Mouse (Mus musculus) c-Kit-positive CD71-positive TER-119-negative erythroid progenitor cells, embryonic 14.5 days (primary cell): ENCODE results near the gene Zscan12.

Experiments used
- DNase-seq: peaks from one replicate; pipeline ENCODE4 v3.0.0-alpha.2; 2013; ENCODE audit warnings: low read depth

Gene Zscan12

DNA sequence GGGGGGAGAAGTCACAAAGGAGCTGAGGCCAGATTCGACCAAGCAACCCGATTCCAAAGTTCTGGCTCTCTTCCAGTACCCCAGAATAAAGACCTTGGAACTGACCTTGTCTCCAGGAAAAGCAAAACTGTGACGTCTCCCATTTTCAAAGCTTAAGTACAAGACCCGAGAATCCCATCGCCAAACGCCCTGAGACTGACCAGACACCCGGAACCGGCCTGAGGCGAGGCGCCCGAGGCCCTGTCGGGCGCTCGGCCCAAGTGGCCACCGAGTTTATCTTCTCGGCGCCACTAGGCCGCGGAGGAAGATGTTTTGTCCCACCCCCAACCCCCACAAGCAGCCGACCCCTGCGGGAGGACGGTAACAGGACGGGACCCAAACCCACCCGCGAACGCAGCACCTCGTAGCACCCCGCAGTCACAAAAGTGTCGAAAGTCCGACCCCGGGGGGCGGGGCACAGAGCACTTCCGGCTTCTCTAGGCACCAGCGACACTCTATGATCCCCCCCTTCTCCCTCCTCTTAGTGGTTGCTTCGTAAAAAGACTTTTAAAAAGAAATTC lies 39.7 kb downstream of the Zscan12 start, which contains the start of gene Zkscan3:
Gene Zkscan3, minus strand, starts transcription at position 469 of the 560 bp plus-strand sequence.
- DNase-seq = peak; percentile 75

DNA sequence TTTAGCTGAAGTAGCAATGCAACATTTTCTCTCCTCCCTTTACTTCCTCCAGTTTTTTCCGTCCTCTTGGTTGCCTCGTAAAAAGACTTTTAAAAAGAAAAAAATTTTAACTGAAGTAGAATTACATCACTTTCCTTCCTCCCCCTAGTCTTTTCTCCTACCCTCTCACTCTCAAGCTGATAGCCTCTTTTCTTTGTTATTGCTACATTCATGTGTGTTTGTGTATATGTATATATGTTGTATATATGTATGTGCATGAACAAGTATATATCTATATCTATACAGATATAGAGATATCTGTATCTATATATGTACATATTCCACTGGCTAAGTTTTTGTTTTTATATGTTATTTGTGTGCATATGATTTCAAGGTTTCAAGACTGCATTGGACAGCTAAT lies 40.2 kb downstream of the Zscan12 start:
- no peak for DNase-seq

DNA sequence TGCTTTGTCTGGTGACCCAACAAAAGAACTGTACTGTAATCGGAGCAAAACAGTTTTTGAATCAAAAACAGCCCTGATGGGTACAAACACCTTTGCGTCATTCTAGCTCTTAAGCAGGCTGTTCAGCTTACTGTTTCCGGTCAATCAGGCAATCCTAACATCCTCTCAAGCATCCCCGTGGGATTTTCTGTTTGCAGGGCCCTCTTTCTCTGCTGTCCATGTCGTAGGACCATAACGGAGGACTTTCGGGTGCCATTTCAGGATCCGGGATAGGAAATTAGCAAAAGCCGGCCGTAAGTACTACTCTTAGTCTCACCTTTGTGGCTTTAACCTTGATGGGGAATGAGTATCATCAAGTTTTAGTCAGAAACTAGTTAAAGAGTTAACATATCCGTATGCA lies 44.7 kb downstream of the Zscan12 start:
- no peak for DNase-seq

DNA sequence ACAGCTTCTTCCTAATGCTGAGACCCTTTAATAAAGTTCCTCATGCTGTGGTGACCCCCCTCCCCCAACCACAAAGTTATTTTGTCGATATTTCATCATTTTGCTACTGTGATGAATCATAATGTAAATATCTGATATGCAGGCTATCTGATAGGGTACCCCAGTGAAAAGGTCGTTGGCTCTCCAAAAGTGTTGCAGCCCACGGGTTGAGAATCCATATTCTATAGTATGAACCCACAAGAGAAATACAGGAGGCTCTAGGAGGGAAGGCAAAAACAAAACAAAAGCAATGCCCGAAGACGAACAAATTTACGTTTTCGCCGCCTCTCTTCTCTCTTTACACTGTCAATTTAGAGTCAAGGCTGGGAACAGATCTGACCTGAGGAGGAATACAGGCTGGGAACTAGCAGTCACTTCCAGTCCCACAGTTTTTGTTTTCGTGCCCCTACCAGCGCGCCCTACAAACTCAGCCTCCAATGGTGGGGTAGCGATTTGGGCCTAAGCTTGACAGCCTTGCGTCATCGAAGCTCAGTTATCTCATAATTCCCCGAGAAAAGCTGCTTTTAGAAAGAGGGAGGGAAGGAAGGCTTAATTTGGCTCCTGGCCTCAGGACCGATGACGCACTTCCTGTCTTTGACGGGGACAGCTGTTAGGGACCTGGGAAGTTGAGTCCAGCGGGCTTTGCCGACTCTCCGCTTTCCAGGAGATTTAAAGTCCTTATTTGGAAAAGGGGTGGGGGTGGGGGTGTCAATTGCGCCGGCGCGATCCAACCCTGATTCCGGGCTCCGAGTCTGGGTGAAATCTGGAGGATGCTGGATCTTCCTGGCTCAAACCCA lies 45.6 kb downstream of the Zscan12 start:
- DNase-seq = peak; percentile 55

DNA sequence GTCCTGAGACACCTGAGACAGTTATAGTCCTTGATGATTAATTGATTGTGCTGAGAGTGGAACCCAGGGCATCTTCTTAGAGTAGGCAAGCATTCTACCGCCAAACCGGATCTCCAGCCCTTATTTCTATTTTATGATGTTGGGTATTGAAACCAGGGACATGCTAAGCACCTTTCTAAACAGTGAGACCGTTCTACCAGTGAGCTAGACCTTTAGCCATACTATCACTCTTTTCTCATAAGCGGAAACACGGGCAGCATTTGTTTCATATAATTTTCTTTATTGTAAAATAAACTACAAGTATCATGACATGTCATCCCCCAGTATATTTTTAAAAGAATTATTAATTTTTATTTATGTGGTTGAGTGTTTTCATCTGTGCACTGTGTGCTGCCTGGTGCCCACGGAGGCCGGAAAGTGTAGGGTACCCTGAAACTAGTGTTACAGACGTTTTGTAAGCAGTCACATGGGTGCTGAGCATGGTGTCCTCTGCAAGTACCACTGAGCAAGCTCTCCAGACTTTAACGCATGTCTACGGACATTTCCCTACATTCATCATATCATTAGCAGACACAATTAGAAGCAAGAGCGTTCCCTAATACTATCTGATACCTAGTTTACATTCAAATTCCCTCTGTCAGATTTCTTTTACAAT lies 46.3 kb downstream of the Zscan12 start:
- no peak for DNase-seq

DNA sequence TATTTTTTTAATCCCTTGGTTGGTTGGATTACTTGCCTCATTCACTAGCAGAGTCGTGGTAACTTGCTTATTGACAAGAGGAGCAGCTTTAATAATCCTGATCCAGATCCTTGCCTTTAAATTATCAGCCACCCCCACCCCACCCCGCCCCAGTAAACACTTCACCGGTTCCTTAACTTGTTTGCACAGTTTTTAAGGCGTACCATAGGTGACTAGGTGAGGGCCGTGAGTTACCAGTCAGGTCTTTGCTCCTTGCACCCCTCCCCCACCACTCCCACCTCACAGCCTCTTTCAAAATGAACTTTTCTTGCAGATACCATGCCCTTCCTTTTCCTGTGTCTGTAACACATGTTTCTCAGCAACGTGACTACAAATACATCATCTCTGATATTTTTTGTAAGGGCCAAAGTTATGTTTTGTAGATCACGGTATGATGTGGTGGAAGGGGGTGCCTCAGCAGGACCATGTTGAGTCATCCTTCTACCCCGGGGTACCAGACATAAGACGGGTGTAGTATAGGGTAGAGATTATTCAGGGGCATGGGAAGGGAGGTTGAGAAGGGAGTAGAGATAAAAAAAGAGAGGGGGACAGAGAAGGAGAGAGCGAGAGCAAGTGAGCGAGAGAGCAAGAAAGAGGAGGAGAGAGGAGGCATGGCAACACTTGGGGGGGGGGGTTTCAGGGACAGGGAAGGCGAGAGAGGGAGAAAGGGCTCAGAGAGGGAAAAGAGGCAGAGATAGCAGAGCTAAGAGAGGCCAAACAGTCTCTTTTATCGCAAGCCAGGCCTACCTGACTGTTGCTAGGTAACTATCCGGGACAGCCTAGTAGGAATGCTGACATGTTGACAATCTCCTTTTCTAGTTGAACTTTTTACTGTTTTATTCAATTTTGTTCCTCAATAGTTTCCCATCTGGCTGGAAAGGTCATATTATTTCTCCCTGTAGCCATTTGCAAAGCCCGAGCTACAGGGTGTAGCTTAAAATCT lies 51.9 kb downstream of the Zscan12 start:
- peak; percentile 44 for DNase-seq

DNA sequence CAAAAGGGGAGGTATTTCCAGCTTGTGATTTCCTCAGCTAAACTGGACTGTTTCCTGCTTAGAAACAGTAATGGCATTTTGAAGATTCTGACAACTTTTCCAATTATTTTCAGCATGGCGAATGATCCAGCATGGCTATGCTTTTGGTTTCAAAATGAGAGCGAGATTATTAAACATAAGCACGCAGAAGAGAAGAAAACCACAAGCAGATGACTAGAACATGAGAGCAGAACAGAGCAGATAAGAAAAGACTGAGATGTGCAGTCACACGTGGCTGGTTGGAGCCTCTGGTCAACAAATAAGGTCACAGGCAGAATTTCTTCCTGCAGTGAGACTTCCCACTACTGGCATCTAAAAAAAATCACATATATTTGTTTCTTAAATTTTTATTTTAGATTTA lies 52.6 kb downstream of the Zscan12 start:
- DNase-seq = peak; percentile 38

DNA sequence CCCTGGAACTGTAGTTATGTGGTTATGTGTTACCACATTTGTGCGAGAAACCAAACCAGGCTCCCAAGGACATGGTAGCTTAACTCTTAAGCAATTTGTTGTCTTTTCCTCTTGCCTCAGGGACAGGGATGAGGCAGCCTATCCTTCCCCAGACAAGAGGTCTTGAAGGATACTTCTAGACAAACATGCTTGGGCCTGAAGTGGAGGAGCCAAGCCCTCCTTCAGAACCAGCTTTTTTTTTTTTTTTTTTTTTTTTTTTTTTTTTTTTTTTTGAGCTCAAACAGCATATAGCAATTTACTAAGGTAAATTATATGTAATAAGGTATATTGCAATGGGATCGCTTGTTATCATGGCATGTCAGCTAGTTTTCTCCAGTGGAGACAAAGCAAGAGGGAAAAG lies 53.1 kb downstream of the Zscan12 start:
- no peak for DNase-seq

DNA sequence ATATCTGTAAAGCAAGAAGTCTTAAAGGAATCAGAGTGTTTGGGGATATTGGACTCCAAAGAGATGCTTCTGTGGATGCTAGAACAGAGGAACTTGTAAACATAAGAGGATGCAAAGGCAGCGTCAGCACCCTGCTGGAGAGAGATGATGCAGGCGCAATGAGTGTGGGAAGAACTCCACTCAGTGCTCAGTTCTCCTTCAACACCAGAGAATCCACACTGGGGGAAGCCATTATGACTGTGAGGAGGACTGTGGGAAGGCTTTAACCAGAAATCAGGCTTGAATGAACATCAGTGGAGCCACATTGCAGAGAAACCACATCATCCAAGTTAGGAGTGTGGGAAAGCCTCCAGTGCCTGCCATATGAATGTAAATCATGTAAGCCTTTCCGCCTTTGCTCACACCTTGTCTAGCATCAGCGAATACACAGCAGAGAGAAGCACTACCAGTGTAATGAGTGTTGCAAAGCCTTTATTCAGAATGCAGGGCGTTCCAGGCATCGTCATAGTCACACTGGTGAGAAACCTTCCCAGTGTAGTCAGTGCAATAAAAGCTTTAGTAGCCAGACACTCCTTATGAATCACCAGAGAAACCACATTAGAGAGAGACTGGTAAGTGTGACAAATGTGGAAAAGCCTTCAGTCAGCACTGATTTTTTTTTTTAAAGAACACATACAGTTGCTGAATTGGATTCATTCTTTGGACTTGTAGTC lies 54.8 kb downstream of the Zscan12 start:
- no peak for DNase-seq

DNA sequence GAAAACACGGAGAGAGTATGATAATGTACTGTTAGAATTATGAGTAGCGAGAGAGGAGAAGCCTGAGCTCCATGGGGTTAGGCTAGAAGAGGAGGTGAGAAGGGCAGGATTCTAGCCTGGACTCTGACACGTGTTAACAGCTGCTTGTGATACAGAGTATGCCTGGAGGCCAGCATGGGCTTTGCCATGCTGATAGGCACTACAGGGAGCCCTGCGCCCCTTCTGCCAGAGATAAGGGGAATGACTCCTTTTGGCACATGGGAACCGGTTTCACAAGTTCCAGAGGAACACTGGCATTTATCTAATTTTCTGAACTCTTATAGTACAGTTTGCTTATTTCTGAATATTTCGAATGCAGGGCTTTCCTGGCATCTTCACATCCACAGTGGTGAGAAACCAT lies 56.2 kb downstream of the Zscan12 start:
- peak; percentile 52 for DNase-seq
